Mouse (Mus musculus): Measurements from ENCODE around the gene Ppm1n. TPM values are rescaled to one million over a fixed set of nuclear protein-coding genes. Genes with fewer than 3 reads are reported as not detected.

Gene Ppm1n
- total RNA-seq, 2 experiments from 2014 or later: 0.55 TPM; not detected in 1

DNA sequence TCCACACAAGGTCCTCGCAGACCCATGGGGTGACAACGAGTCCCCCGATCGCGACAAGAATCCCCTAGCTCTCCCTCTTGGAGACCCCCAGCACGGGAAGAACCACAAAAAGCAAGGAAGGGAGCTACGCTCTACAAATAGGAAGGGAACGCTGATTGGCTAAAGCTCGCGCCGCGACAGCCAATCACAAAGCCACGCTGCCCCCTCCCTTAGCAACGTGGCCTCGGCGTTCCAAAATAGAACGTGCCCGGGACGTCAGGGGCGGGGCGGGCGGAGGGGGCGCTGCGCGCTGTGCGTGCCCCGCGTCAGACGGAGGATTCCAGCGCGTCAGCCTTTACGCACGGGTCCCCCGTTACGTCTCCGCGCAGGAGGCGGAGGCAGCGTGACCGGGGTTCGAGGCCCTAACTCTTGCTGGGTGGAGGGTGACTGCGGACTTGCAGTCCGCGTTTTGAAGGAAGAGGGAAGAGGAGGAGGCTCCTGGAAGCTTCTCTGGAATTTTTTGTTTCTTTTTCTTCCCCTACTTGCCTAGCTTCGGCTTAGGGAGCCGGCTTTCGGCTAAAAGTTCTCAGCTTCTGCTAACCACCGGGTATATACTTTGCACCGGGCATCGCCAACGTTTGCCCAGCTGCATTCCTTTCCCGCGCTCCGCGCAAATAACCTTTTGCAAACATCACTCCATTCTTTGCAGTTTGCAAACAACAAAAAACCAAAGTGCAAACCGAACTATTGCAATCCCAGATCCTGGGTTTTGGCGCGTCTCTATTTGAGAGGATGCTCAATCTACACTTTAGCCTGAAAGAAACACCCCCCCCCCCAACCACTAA lies 28.8 kb upstream of the Ppm1n start:
- peak; percentile 97 to 98 for DNase-seq (ENCODE audit: low spot score in 2 of 2)
- intact Hi-C loops (cut with DNase I): no loop called here

DNA sequence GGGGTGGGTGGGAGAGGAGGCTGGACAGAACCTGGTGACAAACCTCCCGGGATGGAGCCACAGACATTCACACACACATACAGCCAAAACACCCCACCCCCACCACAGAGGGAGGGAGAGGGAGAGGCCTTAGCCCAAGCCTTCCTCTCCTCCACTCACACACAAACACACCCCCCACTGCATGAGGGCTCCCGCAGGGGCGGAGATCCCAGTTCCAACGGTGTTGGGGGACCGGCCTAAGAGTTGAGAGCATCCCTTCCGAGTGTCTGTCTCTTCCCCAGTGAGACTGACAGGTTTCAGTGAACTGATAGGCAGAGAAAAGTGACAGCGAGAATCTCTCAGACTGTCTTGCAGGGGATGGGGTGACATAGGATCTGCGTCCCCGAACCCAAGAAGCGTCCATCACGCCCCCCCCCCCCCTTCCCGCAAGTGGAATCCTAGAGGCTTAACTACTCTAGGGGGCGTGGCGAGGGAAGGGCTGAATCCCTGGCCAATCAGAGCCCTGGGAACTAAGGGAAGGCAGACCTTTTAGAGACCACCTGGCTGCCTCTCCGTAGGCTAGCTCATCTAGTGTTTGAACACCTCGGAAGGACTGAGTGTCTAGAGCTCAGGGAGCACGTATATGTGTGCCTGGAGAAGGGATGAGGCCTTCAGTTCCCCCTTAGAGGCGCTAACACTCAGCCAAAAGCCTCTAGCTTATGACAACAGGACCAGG lies 28.0 kb upstream of the Ppm1n start:
- peak; percentile 69 to 87 for DNase-seq (ENCODE audit: low spot score in 2 of 2)
- intact Hi-C loops (cut with DNase I): no loop called here

DNA sequence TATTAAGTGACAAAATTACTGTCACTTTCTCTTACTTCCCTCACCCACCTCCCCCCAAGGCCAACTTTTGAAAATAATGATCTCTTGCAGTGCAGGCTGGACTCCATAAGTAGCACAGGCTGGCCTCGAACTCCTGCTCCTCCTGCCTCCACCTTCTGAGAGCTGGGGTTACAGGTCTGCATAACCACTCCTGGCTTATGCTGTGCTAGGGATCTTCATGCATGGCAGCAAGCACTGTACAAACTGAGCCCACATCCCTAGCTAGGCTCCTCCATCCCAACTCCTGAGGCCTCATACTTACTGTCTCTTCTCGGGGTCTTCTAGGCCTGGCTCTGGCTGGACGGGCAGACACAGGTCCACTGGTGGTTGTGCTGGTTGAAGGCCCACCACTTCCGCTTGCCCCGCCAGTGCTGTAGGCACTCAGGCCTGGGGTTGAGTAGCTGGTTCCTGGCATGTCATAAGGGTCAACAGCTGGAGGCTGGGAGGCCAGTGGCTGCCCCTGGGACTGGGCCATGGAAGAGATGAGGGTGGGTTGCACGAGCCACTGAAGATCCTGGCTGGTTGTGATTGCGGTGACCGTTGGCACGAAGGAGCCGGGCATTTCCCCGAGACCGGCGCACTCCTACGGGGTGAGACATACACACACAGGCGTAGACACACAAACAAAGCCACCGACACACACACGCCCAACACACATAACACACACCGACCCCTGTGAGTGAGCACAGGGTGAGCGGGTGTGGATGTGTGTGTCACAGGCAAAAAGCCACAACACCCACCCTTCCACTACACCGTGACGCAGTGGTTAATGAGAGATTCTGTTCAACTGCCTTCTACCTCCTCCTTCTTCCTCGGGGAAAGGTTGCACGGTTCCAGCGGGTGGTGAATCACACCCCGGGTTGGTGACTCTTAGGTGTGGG lies 27.2 kb upstream of the Ppm1n start:
- intact Hi-C loops (cut with DNase I): no loop called here
- no peak for DNase-seq (ENCODE audit: low spot score in 2 of 2)

GRCm38 (mm10) chr7:19305796-19306765 lies 26.2 kb upstream of the Ppm1n start:
- DNase-seq (ENCODE audit: low spot score in 2 of 2): no peak
- intact Hi-C loops (cut with DNase I): no loop called here

GRCm38 (mm10) chr7:19305413-19305735 lies 25.5 kb upstream of the Ppm1n start:
- intact Hi-C loops (cut with DNase I): no loop called here
- DNase-seq (ENCODE audit: low spot score in 2 of 2): no peak

DNA sequence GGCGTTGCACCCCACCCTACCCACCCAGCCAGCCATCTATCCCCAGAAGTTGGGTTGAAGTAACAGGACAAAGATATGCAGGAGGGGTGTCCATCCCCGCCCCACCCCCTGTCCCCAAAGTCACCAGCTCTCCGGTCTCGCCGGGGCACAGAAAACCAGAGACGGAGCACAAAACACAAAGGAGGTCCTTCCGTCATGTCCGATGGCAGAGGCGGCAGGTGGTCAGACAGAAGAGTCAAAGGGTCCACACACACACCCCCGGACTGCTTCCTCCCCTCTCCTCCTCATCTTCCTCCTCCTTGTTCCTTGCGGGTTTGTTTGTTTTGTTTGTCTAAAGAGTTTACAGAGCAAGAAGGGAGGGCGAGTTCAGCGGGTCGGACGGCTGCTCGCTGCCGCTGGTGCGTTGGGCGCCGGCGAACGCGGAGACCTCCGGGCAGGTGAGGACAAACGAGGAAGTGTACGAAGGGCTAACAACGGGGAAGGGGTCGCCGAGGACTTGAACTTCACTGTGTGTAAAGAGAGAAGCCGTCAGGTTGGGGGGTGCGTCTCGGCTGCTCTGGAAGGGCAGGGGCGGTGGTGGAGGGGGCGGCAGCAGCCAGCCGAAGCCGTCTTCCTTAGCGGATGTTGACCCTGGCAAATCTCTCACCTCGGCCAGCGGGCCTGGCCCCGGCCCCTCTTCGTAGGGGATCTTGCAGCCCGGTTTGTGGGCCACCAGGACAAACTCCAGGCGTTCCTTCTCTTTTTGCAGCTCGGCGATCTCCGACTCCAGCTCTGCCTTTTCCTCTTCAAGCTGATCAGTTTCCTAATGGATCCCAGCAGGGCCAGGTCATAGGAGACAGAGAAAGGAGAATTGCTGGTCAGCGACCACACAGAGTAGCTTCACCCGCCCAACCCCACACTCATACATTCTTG lies 24.9 kb upstream of the Ppm1n start:
- intact Hi-C loops (cut with DNase I): loop anchor here (5.0 kb wide), 1 partner anchor 127 kb away; the partner anchor contains the start of gene Eml2
- DNase-seq (ENCODE audit: low spot score in 2 of 2): no peak

DNA sequence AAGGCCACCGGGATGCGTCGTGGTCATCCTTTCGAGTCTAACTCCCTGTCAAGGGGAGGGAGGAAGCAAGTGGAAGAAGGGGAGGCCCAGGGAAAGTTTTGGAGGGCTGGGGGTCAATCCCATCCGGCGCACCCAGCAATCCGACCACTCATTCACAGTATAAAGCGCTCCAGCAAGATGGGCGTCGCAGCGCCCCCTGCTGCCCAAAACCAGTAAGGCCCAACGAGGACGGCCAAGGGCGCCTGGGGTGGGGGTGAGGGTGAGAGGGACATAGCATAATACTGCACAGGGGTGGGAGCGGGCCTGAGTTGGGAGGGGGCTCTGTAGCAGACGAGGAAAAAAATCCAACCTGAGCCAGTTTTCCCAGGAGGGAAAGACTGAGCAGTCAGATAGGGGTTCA lies 23.9 kb upstream of the Ppm1n start:
- peak in 1 of 2 experiments; percentile 56 for DNase-seq (ENCODE audit: low spot score in 2 of 2)
- intact Hi-C loops (cut with DNase I): loop anchor here (5.0 kb wide), 1 partner anchor 126 kb away; the partner anchor contains the start of gene Eml2

- intact Hi-C loops (cut with DNase I): loop anchor here (5.0 kb wide), 1 partner anchor 126 kb away; the partner anchor contains the start of gene Eml2
- DNase-seq (ENCODE audit: low spot score in 2 of 2): no peak
These were observed 23.1 kb upstream of the Ppm1n start for GRCm38 (mm10) chr7:19303046-19303305.

- intact Hi-C loops (cut with DNase I): loop anchor here (5.0 kb wide), 1 partner anchor 125 kb away; the partner anchor contains the start of gene Eml2
- no peak for DNase-seq (ENCODE audit: low spot score in 2 of 2)
These were observed 22.6 kb upstream of the Ppm1n start for GRCm38 (mm10) chr7:19302264-19303045.

DNA sequence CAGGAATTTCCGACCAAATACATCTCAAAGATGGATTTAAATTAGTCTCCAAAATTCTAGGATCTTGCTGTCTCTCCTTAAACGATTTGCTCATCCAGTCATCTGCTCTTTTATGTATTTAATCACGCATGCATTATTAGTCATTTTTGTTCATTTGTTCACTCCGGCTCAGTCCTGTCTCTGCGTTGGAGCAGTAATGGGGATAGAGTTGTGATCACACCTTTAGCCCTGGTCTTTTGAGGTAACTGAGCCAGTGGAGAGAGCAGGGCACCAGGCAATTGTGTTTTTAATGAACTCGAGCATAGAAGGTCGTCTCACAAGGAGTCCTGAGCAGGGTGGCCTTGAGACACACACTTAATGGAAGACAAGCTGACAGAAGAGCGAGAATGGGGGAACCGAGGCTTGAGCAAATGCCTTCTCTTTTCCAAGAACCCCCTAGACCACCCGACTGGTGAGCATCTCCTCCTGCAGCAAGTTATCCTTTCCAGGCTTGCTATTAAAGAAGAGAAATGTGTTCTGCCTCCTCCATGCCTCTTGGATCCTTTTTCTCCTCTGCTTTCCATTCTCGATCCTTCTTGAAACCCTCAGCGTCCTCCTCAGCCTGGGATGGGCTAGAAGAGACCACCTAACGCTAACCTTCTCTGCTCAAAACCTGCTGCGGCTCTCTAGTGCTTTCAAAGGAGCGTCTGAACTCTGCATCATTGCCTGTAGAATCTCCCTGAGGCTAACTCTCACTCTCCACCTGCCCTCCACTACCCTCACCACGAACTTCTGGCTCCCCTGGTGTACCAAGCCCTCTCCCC lies 21.8 kb upstream of the Ppm1n start:
- no peak for DNase-seq (ENCODE audit: low spot score in 2 of 2)
- intact Hi-C loops (cut with DNase I): loop anchor here (5.0 kb wide), 1 partner anchor 124 kb away; the partner anchor contains the start of gene Eml2

DNA sequence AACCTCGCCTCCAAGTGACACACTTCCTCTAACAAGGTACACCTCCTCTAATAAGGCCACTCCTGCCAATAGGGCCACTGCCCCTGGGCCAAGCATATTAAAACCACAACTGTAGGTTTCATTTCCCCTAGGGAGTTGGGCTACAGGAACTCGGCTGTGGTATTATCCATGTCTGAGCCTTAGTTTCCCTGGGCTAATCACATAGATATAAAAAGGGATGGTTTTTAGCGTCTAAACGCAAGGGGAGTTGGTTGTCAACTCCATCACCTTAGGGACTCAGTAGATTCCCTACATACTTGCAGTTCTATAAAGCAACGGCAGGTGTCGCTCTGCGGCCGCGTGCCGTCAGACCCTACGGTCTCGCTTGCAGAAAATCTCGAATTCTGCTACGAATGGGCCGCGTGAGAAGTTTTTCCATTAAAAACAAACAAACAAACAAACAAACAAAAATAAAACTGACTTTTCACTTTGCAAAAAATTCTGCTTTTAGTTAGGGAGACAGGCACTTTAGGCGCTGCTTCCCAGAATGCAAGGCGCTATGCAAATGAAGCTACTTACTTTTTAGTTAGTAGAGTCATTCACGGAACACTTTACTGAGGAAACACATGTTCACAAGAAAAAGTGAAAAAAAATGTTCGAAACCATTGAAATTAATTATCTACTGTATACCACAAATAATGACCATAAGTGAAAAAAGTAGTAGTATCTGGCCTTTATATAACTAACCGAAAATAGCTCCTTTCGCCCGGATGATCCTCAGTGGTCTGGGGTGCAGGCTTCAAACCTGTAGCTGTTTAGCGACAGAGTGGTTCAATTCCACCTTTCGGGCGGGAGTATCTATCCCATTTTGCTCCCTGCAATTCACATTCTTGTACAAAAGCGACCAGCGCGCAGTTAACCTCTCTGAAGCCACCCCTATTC lies 20.9 kb upstream of the Ppm1n start:
- DNase-seq (ENCODE audit: low spot score in 2 of 2): peak; percentile 81 to 87
- intact Hi-C loops (cut with DNase I): loop anchor here (1.0 to 5.0 kb wide), 2 partner anchors 43 to 123 kb away; partner anchors contain the start of gene Eml2

GRCm38 (mm10) chr7:19299194-19299593 lies 19.3 kb upstream of the Ppm1n start:
- DNase-seq (ENCODE audit: low spot score in 2 of 2): peak in 1 of 2 experiments; percentile 52
- intact Hi-C loops (cut with DNase I): no loop called here

DNA sequence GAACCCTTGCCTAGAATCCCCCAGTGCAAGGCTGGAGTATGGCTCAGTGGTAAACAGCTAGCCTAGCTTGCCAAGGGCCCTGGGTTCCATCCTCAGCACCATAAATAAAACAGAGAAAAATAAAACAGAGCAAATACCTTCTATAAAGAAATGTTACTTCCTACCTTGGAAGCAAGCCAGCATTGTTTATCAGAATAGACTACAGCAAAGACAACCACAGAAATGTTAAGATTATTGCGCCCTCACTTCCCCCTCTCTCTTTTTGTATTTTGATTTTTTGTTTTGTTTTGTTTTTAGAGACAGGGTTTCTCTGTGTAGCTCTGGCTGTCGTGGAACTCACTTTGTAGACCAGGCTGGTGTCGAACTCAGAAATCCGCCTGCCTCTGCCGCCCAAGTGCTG lies 17.9 kb upstream of the Ppm1n start:
- intact Hi-C loops (cut with DNase I): loop anchor here (2.0 kb wide), 1 partner anchor 59 kb away; no protein-coding TSS in a partner anchor
- no peak for DNase-seq (ENCODE audit: low spot score in 2 of 2)

DNA sequence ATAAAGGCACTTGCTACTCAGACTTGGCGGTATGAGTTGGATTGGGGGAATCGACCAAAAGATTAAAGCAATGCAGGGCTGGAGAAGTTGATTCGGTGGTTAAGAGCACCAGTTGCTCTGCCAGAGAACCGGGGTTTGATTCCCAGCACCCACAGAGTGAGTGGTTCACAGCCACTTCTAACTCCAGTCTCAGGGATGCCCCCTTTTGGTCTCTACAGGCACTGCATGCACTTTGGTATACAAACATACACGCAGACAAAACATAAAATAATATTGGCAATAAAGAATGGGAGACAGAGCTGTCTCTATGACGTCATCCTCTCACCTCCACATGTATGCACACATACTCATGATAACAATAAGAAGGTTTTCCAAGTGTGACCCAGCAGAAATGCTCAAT lies 17.2 kb upstream of the Ppm1n start:
- DNase-seq (ENCODE audit: low spot score in 2 of 2): no peak
- intact Hi-C loops (cut with DNase I): loop anchor here (2.0 kb wide), 1 partner anchor 58 kb away; no protein-coding TSS in a partner anchor

Data from left cerebral cortex, postnatal 25 days (tissue).